Mouse (Mus musculus) myocyte (in vitro differentiated cells): Measurements from ENCODE around the gene Usp33. TPM values are rescaled to one million over a fixed set of nuclear protein-coding genes. Genes with fewer than 3 reads are reported as not detected.
A peak's percentile ranks its signal among the peaks of the same experiment; 100 is the strongest.

Experiments used
- H3K27me3 ChIP-seq: one replicate; pipeline ENCODE4 v1.6.1; 2011; ENCODE audit not compliant: control insufficient read depth, insufficient read depth, insufficient read length
- H3K36me3 ChIP-seq: one replicate; pipeline ENCODE4 v1.6.1; 2011; ENCODE audit not compliant: control insufficient read depth, insufficient read depth
- H3K4me2 ChIP-seq: one replicate; pipeline ENCODE4 v1.6.1; 2011; ENCODE audit warnings: low read depth, control low read depth
- H3K4me3 ChIP-seq: one replicate; pipeline ENCODE4 v1.5.1; 2011; ENCODE audit warnings: mild to moderate bottlenecking, control low read depth, moderate library complexity
- H3K79me2 ChIP-seq: one replicate; pipeline ENCODE4 v1.6.1; 2011; ENCODE audit not compliant: control insufficient read depth, insufficient read depth
- H3ac ChIP-seq: one replicate; pipeline ENCODE4 v1.6.1; 2011; ENCODE audit not compliant: control insufficient read depth, insufficient read length
- CEBPB ChIP-seq: IDR thresholded peaks from 2 replicates; pipeline ENCODE4 v1.6.1; 2011; ENCODE audit warnings: mild to moderate bottlenecking, moderate library complexity; ENCODE audit not compliant: poor library complexity, insufficient read depth, severe bottlenecking
- E2F4 ChIP-seq: IDR thresholded peaks from one replicate; pipeline ENCODE4 v1.6.1; 2011; ENCODE audit warnings: mild to moderate bottlenecking, control low read depth, moderate library complexity; ENCODE audit not compliant: insufficient read depth
- MAX ChIP-seq: IDR thresholded peaks from one replicate; pipeline ENCODE4 v1.6.1; 2011; ENCODE audit warnings: low read depth, mild to moderate bottlenecking, control low read depth
- MYOD1 ChIP-seq, 3 experiments: IDR thresholded peaks; one replicate each; pipeline ENCODE4 v1.6.1; 2011; ENCODE audit warnings: control low read depth in 2 of 3, low read depth in 2 of 3, mild to moderate bottlenecking in 2 of 3, moderate library complexity in 1 of 3; ENCODE audit not compliant: insufficient read length in 2 of 3, control insufficient read depth in 1 of 3
- MYOG ChIP-seq, 3 experiments: IDR thresholded peaks; one replicate each; pipeline ENCODE4 v1.6.1; 2011; ENCODE audit warnings: control low read depth in 2 of 3, low read depth in 2 of 3, mild to moderate bottlenecking in 2 of 3; ENCODE audit not compliant: insufficient read length in 2 of 3, control insufficient read depth in 1 of 3, insufficient read depth in 1 of 3
- POLR2A ChIP-seq: IDR thresholded peaks from one replicate; pipeline ENCODE4 v1.6.1; 2011; ENCODE audit warnings: low read depth, mild to moderate bottlenecking, control low read depth, moderate library complexity; ENCODE audit not compliant: insufficient read length
- POLR2AphosphoS2 ChIP-seq: IDR thresholded peaks from one replicate; pipeline ENCODE4 v1.6.1; 2011; ENCODE audit warnings: low read depth, control low read depth; ENCODE audit not compliant: insufficient read length
- REST ChIP-seq: IDR thresholded peaks from one replicate; pipeline ENCODE4 v1.6.1; 2011; ENCODE audit warnings: mild to moderate bottlenecking, control low read depth, moderate library complexity; ENCODE audit not compliant: insufficient read depth, insufficient read length
- SRF ChIP-seq: IDR thresholded peaks from one replicate; pipeline ENCODE4 v1.6.1; 2011; ENCODE audit warnings: low read depth; ENCODE audit not compliant: control insufficient read depth, insufficient read length
- TCF12 ChIP-seq: IDR thresholded peaks from one replicate; pipeline ENCODE4 v1.6.1; 2011; ENCODE audit warnings: mild to moderate bottlenecking, control low read depth; ENCODE audit not compliant: poor library complexity, insufficient read depth, severe bottlenecking
- TCF3 ChIP-seq: IDR thresholded peaks from one replicate; pipeline ENCODE4 v1.6.1; 2011; ENCODE audit warnings: low read depth, control low read depth; ENCODE audit not compliant: insufficient read length
- USF1 ChIP-seq: IDR thresholded peaks from one replicate; pipeline ENCODE4 v1.6.1; 2011; ENCODE audit warnings: low read depth, mild to moderate bottlenecking, control low read depth, moderate library complexity
- polyA plus RNA-seq: library from polyadenylated mRNA; unstranded; fragments of >200 nt; fragmentation: generic; extraction: Trizol; gene quantifications from one replicate; pipeline ENCODE4 v1.2.1, GENCODE M21; 2012; ENCODE audit warnings: missing spikeins

Gene Usp33
- polyA plus RNA-seq, 1 experiment = 7.9 TPM

DNA sequence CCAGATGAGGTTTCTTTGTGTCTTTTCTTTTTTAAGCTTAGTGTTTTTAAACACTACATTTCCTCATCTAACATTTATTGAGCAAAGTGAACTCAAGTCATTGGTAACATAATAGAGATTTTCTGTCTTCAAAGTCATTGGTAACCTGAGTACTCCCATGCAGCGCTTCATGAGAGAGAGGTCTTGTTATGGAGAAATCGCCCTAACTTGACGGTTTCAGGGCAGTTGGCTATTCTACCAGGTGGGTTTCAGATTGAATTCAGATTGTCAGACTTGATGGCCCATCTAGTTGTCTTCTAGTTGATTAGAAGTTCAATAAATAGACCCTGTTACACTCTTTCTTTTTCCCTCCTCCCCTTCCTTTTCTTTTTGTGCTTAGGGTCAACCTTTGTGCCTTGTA is 54.6 kb downstream of the Usp33 start:
- Histone ChIP-seq H3K27me3 (no peaks in the 10 kb centered on the region), H3K79me2 (peaks cover 90% of the 10 kb centered on the region), H3K4me3 (no peak overlapping the region), H3K4me2 (no peak overlapping the region), H3ac (no peak overlapping the region), H3K36me3 (peaks cover 5% of the 10 kb centered on the region)
- TF ChIP-seq POLR2A (no peak), REST (no peak), SRF (no peak), MAX (no peak)

DNA sequence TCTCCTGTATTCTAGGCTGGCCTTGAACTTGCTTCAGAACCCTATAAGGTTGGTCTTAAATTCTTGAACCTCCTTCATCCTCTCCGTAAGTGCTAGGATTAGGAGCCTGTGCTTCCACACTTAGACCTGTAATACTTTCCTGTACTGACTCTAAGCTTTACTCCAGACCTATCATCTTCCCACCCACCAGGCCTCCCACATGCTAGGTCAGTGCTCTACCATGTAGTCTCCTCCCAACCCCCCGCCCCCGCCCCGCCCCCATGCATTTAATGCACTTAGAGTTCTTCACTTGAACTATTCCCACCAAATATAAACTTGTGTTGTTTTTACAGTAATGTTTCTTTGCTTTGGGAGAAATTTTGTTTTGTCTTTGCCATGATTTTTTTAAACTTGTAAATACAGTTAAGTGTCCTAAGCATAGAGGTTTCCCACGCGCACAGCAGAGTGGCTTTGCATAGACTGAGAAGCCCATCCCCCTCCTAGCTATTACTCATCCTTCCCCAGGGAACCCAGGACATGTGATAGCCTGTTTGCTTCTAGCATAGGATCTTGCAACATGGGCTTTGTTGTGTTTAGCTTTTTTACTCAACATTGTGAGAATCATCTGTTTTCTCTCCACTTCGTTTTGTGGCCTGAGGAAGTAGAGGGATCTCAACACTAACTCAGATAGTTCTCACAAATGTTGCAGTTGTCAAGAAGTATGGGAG is 55.8 kb downstream of the Usp33 start:
- H3K4me2 ChIP-seq = peak overlapping the region; percentile 70

GRCm38 (mm10) chr3:152402671-152403066 is 56.4 kb downstream of the Usp33 start:
- Histone ChIP-seq H3K4me3 (no peak overlapping the region), H3K79me2 (peaks cover 99% of the 10 kb centered on the region), H3K36me3 (peaks cover 5% of the 10 kb centered on the region), H3K27me3 (no peaks in the 10 kb centered on the region), H3ac (no peak overlapping the region), H3K4me2 (peak overlapping the region; percentile 70)
- no peak for TF ChIP-seq MYOG (IDR thresholded peaks at IDR 0.05; ENCODE audit: control insufficient read depth in 1 of 3, insufficient read depth in 1 of 3, insufficient read length in 2 of 3, low read depth in 2 of 3)
- TF ChIP-seq SRF = no peak
- no peak for TF ChIP-seq REST
- no peak for TF ChIP-seq USF1
- no peak for TF ChIP-seq MYOD1 (IDR thresholded peaks at IDR 0.05; ENCODE audit: control insufficient read depth in 1 of 3, insufficient read length in 2 of 3, low read depth in 2 of 3)

More for the DNA sequence above, 55.8 kb downstream of the Usp33 start:
- Histone ChIP-seq H3K79me2 (peaks cover 99% of the 10 kb centered on the region), H3K27me3 (no peaks in the 10 kb centered on the region), H3ac (no peak overlapping the region), H3K4me3 (no peak overlapping the region), H3K36me3 (peaks cover 5% of the 10 kb centered on the region)
- TF ChIP-seq MYOD1 (IDR thresholded peaks at IDR 0.05; ENCODE audit: control insufficient read depth in 1 of 3, insufficient read length in 2 of 3, low read depth in 2 of 3) (no peak), REST (no peak), POLR2AphosphoS2 (no peak), TCF3 (no peak), MAX (peak; percentile 65), MYOG (IDR thresholded peaks at IDR 0.05; ENCODE audit: control insufficient read depth in 1 of 3, insufficient read depth in 1 of 3, insufficient read length in 2 of 3, low read depth in 2 of 3) (no peak), SRF (no peak), USF1 (peak; percentile 82), E2F4 (no peak), CEBPB (peak; percentile 80), TCF12 (no peak), POLR2A (no peak)

- Histone ChIP-seq H3ac (no peak overlapping the region), H3K36me3 (peaks cover 5% of the 10 kb centered on the region), H3K27me3 (no peaks in the 10 kb centered on the region), H3K79me2 (peaks cover 99% of the 10 kb centered on the region), H3K4me2 (no peak overlapping the region), H3K4me3 (no peak overlapping the region)
- TF ChIP-seq MYOD1 (IDR thresholded peaks at IDR 0.05; ENCODE audit: control insufficient read depth in 1 of 3, insufficient read length in 2 of 3, low read depth in 2 of 3) (no peak), SRF (no peak), TCF3 (no peak)
Observed at GRCm38 (mm10) chr3:152403827-152404226, 57.5 kb downstream of the Usp33 start.

GRCm38 (mm10) chr3:152405420-152405819 is 59.1 kb downstream of the Usp33 start:
- no peaks in the 10 kb centered on the region for H3K36me3 ChIP-seq
- no peaks in the 10 kb centered on the region for H3K27me3 ChIP-seq
- no peak overlapping the region for H3K4me3 ChIP-seq
- H3K4me2 ChIP-seq = no peak overlapping the region
- H3ac ChIP-seq = no peak overlapping the region
- peaks cover 99% of the 10 kb centered on the region for H3K79me2 ChIP-seq
- TF ChIP-seq CEBPB = no peak
- no peak for TF ChIP-seq REST
- no peak for TF ChIP-seq MYOD1 (IDR thresholded peaks at IDR 0.05; ENCODE audit: control insufficient read depth in 1 of 3, insufficient read length in 2 of 3, low read depth in 2 of 3)
